Mouse (Mus musculus): ENCODE measurements around the gene Prss35. TPM values are rescaled to one million over a fixed set of nuclear protein-coding genes. Genes with fewer than 3 reads are reported as not detected.

The Prss35 gene
- total RNA-seq, 2 experiments from 2014 or later = 1.6 to 2.5 TPM

- DNase-seq = no peak
- intact Hi-C loops (cut with DNase I) = no loop called here
Observed at GRCm38 (mm10) chr9:86729811-86730210, 13.6 kb upstream of the Prss35 start.

GRCm38 (mm10) chr9:86734357-86734756, 9.1 kb upstream of the Prss35 start:
- no peak for DNase-seq
- intact Hi-C loops (cut with DNase I) = no loop called here

DNA sequence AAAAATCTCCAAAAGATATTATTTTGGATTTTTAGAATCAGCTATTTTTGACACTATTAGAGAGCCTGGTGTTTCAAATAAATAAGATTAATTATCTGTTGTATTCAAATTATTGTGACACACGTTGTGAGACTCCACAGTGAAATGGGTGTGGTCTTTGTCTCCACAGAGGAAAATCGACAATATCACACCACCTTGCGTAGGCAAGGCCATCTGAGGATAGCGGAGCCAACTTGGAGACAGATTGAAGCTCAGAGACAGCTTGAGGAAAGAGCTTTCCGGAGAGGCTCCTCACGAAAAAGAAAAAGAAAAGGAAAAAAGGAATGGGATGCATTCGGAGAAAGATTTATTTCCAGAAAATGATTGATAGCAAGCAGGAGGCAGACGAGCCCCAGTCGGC, 8.7 kb upstream of the Prss35 start:
- DNase-seq = no peak
- intact Hi-C loops (cut with DNase I) = no loop called here

DNA sequence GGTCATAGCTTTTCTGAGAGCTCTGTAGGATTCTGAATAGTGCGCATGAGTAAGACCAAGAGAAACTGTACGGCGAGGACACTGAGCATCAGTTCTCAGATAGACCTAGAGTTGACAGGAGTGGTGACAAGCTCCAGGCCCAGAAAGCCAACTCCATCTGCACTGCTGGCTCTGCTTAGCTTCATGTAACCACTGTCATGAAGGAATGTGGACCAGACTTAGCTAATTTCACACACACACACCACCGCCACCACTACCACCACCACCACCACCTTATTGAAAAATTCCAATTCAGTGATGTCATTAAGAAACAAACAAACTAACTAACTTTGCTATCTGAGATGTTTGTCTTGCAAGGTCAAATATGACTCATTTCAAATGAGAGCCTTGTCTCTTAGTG, 6.5 kb upstream of the Prss35 start:
- peak in 1 of 2 experiments; percentile 20 for DNase-seq
- intact Hi-C loops (cut with DNase I) = no loop called here

GRCm38 (mm10) chr9:86738067-86738466, 5.4 kb upstream of the Prss35 start:
- intact Hi-C loops (cut with DNase I) = no loop called here
- DNase-seq = no peak

- DNase-seq = no peak
- intact Hi-C loops (cut with DNase I) = no loop called here
Observed at GRCm38 (mm10) chr9:86738801-86739200, 4.6 kb upstream of the Prss35 start.

DNA sequence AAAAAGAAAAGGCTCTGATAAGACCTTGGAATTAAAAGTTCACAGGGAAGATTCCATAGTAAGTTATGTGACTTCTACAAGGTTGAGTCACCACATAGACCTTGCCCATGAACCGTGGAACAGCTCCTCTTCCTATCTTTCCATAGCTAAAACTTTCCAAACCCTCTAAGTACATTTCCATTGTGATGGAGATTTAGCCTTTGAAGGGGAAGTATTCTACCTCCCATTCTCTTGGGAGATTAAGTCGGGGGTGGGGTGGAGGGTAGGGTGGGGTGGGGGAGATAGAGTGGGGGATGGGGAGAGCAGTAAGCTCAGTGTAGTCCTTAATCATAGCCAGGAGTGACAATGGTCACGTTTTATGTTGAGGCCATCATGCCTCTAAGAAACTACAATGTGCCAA, 3.5 kb upstream of the Prss35 start:
- intact Hi-C loops (cut with DNase I) = no loop called here

GRCm38 (mm10) chr9:86744041-86744440, 592 bp downstream of the Prss35 start:
- intact Hi-C loops (cut with DNase I) = no loop called here
- no peak for DNase-seq

More for the DNA sequence above, 3.5 kb upstream of the Prss35 start:
- DNase-seq = no peak

- intact Hi-C loops (cut with DNase I) = loop anchor here (1.0 to 5.0 kb wide), 2 partner anchors 99 to 153 kb away; no protein-coding TSS in a partner anchor
Observed at GRCm38 (mm10) chr9:86745926-86746581, 2.6 kb downstream of the Prss35 start.

DNA sequence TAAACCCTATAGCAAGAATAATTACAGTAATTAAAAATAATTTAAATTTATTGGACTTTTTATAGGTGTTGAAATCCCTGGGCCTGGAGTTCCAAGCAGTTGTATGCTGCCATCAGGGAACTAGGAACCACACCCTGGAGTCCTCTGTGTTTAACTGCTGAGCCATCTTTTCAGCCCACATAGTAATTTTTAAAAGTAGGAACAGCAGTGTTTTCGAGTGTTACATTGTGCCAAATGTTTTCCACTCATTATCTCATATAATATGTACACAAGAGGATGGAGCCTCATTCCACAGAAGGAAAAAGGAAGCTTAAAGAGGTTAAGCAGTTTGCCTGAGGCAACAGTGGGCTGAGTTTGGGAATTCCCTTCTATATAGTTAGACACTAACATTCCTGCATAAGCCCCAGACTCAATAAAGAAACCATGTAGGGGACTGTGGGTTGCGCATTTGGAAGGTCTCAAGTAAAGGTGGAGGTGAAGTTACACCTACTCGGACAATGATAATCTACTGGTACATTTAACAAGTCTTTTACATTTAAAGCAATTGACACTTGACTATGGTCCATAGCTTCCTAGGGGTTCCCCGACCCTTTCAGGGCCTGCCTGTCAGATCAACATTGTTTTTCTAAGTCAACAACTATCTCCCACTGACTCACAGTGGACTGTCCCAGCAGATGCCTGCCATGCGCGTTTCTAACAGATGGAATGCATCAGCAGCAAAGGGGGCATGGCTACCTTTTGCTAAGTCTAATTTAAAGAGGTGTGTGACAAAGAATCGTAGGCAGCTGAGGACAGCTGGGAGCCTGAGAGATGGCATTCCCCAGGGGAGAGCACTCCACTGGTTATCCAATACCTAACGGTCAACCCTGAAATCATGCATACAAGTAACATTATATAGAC, 19.3 kb downstream of the Prss35 start:
- DNase-seq = no peak
- intact Hi-C loops (cut with DNase I) = no loop called here

More at GRCm38 (mm10) chr9:86745926-86746581, 2.6 kb downstream of the Prss35 start:
- DNase-seq = peak; percentile 78 to 79

- intact Hi-C loops (cut with DNase I) = no loop called here
- no peak for DNase-seq
Observed at GRCm38 (mm10) chr9:86764002-86764401, 20.6 kb downstream of the Prss35 start.

DNA sequence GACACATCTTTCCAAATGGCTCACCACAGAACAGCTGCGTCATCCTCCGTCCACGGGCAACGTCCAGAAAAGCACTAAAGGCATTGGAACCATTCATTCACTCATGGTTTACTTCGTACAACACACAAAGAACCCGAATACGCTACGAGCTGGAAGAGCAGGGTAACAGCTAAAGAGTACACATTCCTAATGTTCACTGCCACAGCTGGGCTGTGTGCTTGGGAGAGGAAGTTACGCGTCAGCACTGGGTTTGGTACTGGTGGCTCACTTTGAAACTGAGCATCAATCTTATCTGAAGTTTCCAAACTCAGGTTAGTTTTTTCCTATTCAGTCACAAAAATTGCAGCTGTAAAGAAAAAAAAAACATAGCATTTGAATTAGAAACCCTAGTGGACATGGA, 23.5 kb downstream of the Prss35 start:
- no peak for DNase-seq
- intact Hi-C loops (cut with DNase I) = no loop called here

DNA sequence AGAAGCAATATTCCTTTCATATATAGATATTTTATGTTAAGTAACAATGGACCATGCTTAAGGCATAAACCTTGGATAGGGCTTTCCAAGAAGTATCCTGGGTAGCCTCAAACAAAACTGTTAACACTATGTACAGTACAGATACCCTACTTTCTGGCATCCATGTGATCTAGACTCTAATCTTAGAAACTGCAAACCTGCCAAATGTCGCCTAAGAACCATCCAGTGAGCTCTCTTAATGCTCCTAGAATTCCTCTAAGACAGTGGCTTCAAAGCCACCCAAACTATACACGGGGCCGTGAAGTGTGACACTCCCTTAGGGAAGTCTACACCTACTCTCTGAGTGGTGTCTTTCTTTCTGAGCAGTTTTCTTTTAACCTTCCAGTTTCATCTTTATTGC, 29.4 kb downstream of the Prss35 start:
- DNase-seq = no peak
- intact Hi-C loops (cut with DNase I) = no loop called here

- no peak for DNase-seq
- intact Hi-C loops (cut with DNase I) = no loop called here
Observed at GRCm38 (mm10) chr9:86773996-86774395, 30.5 kb downstream of the Prss35 start.

DNA sequence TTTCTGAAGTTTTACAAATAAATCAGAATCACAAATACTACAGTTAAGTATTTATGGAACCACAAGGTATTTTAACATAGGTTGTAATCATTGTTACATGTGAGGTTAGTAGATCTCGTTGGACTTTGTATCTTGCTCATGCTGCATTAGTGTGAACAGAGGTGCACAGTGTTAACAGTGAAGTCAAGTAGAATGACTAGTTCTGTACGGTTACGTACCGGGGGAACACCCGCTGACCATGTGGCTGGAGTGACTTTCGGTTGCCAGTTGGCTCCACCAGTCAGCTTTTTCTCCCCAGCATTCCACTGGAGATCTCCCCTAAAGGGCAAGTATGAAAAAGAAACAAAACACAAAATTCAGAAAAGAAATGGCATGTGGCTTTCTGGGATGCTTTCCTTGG, 31.9 kb downstream of the Prss35 start:
- intact Hi-C loops (cut with DNase I) = no loop called here
- DNase-seq = no peak

DNA sequence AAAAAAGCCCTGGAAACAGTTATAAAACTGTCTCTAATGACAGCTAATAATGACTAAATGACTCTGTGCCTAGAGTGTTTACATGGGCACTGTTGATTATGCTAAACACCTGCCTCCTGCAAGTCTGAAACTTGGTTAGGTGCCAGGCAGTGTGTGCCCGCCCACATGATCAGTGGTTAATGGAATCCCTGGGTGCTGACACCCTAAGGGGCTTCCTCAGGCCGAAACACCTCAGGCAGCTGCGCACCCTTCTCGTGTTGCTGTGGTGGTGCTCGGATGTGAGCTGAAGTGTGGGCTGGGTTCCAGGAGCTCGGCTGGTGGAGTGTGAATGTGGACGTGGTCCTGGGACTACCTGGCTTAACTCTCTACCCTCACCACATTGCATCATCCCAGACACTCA, 33.9 kb downstream of the Prss35 start:
- intact Hi-C loops (cut with DNase I) = no loop called here
- no peak for DNase-seq

DNA sequence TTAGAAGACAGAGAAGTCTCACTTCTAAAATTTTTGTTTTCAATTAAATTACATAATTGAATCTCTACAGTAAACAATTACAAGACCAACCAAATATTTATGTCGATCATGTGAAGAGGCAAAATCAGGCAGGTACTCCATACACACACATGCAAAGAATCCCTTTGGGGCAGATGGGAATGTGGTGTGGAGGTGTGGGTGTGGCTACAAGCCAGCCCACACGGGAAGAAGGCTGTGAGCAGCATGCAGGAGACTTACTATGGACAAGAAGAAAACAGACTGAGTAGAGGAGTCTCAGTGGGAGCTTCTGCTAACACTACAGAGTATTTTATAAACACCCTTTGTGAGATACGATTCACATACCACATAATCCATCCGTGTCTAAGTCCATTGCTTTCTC, 34.8 kb downstream of the Prss35 start:
- intact Hi-C loops (cut with DNase I) = no loop called here
- DNase-seq = no peak

DNA sequence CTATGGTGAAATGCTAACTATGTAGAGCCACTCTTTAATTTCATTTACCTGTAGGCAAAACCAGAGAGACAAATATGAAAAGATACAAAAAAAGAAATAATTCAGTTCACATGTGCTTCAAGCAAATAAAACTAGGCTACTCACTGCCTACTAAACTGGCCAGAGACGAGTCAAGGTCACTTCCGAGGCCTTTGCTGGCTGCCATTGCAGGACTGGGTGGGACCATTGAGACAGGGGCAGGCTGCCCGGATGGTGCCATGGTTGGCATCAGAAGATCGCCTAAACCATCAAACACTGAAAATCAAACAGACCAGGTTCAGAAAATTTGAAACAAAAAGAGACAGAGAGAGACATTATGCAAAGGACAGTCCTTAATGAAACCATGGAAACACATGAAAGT, 38.0 kb downstream of the Prss35 start:
- no peak for DNase-seq
- intact Hi-C loops (cut with DNase I) = no loop called here

GRCm38 (mm10) chr9:86782836-86783235, 39.4 kb downstream of the Prss35 start:
- DNase-seq = no peak
- intact Hi-C loops (cut with DNase I) = no loop called here

GRCm38 (mm10) chr9:86789186-86789585, 45.7 kb downstream of the Prss35 start:
- intact Hi-C loops (cut with DNase I) = no loop called here
- no peak for DNase-seq

GRCm38 (mm10) chr9:86791927-86792326, 48.5 kb downstream of the Prss35 start:
- DNase-seq = no peak
- intact Hi-C loops (cut with DNase I) = no loop called here

DNA sequence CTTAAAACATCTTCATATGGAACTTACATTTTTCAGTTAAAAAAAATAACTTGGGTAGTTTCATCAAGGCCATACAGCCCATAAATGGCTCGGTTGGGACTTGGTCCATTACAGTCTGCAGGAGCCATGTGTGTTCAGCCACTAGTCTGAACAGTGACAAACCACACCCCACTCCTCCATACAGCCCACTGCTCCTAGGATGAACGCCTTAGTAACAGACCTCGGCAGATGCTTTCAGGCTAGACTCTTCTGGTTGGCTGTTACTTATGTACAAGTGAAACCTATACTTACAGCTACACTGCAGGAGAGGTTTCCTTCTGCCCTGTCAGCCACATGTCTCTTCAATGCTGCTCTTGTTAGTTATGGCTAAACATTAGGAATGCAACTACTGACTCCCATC, 51.8 kb downstream of the Prss35 start:
- DNase-seq = no peak
- intact Hi-C loops (cut with DNase I) = no loop called here
